Mouse (Mus musculus) Patski (cell line): ENCODE data around the gene Cygb. TPM values are rescaled to one million over a fixed set of nuclear protein-coding genes. Genes with fewer than 3 reads are reported as not detected.

Experiments used
- ATAC-seq: fragments of 100-300 bp; one replicate; pipeline ENCODE4 v1.8.0; 2021
- CTCF ChIA-PET: fragments of 350-600 bp; sonication (Branson Sonifier 250); formaldehyde crosslinking; loops from one replicate; lab custom pipeline; 2022; ENCODE audit warnings: inconsistent platforms; lab: Charles Lee
- POLR2A ChIA-PET: fragments of 350-600 bp; sonication (Branson Sonifier 250); formaldehyde crosslinking; loops from one replicate; lab custom pipeline; 2022; ENCODE audit warnings: antibody characterized with exemption, inconsistent platforms; lab: Charles Lee
- DNase-seq: peaks from one replicate; pipeline ENCODE4 v3.0.0-alpha.2; 2011; ENCODE audit warnings: low read depth, low spot score
- H3K27me3 ChIP-seq: fragments of 371-371 bp; one replicate; pipeline ENCODE4 v1.5.1; 2021
- CTCF ChIP-seq: fragments of 100-300 bp; IDR thresholded peaks from one replicate; pipeline ENCODE4 v1.5.1; 2021
- in situ Hi-C: fragments of 300-500 bp; cut with MboI; formaldehyde crosslinking; loops from 3 replicates; pipeline ENCODE4 v1.11.1; 2018; ENCODE audit warnings: low pct_unique_long_range_greater_than_20kb, mixed read lengths
- polyA plus RNA-seq: library from polyadenylated mRNA; unstranded; gene quantifications from one replicate; pipeline ENCODE4 v1.2.3, GENCODE M21; 2021

Gene Cygb
- polyA plus RNA-seq, 1 experiment from 2014 or later: 0.24 TPM

DNA sequence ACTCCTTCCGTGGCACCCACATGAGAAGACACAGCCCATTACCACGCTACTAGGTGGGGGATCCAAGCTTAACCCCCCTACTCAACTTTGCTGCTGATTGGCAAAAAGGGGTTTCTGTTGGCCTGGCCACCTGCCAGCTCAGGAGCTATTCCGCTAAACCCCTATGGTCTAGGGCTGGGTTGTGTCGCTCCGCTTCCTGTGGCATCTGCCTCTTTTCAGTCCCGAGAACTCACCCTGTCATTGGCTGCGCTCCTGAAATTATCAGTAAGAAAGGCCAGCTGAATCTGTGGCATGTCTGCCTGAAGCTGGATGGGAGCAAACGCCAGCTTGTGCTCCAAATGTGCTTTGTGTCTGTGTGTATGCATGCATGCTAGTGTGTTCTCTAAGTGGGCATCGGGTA lies 6.1 kb upstream of the Cygb start:
- DNase-seq: no peak

DNA sequence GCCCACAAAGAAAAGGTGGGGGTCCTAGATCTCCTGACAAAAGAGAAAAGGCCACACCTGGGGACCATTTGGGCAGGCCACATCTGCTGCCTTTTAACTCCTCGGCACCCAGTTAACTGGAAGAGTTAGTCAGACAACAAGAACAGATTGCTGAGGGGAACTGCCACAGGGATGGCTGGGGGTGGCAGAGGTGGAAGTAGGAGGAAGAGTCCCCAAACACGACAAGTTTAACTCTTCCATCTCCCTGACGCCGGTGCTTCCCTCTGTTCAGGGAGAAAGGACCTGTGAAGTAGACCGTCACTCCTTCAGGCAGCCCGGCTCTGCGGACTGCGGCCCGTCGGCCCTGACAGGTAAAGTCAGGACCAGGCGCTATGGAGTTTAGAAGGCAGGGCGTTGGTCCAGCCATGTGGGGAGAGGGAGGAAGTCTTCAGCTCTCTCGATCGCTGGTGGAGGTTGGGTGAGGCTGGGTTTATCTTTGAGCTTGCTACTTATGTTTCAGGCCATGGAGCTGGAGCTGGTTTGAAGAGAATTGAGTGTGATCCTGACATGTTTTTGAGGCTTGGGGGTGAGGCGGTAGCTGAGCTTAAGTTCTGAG lies 5.0 kb upstream of the Cygb start:
- ChIA-PET POLR2A (no interaction called here), CTCF (interaction anchor here (1.6 to 8.2 kb wide), 4 partner anchors 12 to 149 kb away, joined by 4 to 55 read pairs (median 9); no protein-coding TSS in a partner anchor)
- in situ Hi-C loops: no loop called here
- no peak for TF ChIP-seq CTCF
- H3K27me3 ChIP-seq: no peaks in the 10 kb centered on the region
- ATAC-seq (no peak), DNase-seq (no peak)

More for the DNA sequence above, 6.1 kb upstream of the Cygb start:
- no peak for ATAC-seq
- POLR2A ChIA-PET: no interaction called here
- in situ Hi-C loops: no loop called here
- H3K27me3 ChIP-seq: no peaks in the 10 kb centered on the region
- CTCF ChIA-PET: interaction anchor here (1.6 to 8.2 kb wide), 4 partner anchors 11 to 148 kb away, joined by 4 to 55 read pairs (median 9); no protein-coding TSS in a partner anchor
- no peak for TF ChIP-seq CTCF

DNA sequence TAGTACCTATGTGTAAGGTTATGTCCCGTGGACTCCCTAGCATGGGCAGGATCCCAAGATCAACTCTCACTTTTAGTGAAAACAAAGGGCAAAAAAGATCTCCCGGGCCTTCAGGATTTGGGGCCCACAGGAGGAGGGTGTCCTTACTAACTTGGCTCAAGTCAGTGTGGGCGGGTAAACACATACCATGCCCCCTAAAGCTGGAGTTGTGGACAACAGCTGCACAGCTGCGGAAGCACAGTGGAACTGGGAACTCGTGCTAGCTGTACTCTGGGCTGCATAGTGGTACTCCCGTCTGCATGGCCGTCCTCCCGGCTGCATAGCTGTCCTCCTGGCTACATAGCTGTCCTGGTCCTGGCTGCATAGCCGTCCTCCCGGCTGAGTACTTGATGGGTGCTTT lies 4.1 kb upstream of the Cygb start:
- H3K27me3 ChIP-seq: no peaks in the 10 kb centered on the region
- ATAC-seq: no peak
- no peak for DNase-seq
- ChIA-PET POLR2A (no interaction called here), CTCF (interaction anchor here (1.0 to 8.2 kb wide), 4 partner anchors 12 to 29 kb away, joined by 3 to 55 read pairs (median 6); no protein-coding TSS in a partner anchor)
- TF ChIP-seq CTCF: no peak
- in situ Hi-C loops: no loop called here

DNA sequence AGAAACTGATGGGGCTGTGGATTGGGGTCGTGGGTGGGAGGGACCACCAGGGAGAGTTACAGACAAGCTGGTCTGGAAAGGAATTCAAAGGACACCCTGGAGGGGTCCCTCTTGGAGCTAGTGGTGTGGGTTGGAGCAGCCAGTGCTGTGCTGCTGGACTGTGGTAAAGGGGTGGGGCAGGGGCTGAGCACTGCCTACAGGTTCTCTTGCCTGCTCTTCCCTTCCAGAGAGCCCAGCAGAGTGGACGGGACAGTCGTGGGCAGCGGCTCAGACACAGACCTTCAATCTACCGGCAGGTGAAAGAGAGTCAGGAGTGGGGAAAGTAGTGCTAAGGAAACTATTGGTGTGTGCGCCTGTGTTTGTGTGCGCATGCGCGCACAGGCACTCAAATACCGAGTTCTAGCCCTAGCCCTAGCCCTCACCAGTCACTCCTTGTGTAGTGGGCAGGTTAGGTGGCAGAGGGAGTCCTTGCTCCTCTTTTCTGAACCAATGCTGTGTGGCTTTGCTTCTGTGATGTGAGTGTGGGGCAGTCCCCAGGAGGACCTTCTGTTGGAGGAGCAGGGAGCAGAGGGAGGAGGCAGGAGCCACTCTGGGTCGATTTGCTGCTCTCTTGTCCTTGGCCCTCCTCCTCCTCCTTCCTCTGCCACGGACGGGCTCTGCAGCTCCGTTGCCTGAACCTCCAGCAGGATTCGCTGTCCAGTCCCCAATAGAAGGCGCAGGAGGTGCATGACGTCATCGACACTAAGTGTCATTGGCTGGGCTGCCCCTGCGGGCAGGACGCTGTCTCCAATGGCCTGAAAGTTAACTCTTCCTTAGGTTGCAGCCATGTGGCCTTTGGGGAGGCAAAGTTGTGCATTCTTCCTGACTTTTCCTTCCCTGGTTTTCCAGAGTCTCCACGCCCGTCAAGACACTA lies 3.5 kb upstream of the Cygb start:
- H3K27me3 ChIP-seq: no peaks in the 10 kb centered on the region
- ChIA-PET CTCF (interaction anchor here (1.0 to 8.2 kb wide), 4 partner anchors 12 to 29 kb away, joined by 3 to 55 read pairs (median 6); no protein-coding TSS in a partner anchor), POLR2A (no interaction called here)
- ATAC-seq: peak; percentile 41
- DNase-seq: peak; percentile 64
- in situ Hi-C loops: no loop called here
- TF ChIP-seq CTCF: no peak

DNA sequence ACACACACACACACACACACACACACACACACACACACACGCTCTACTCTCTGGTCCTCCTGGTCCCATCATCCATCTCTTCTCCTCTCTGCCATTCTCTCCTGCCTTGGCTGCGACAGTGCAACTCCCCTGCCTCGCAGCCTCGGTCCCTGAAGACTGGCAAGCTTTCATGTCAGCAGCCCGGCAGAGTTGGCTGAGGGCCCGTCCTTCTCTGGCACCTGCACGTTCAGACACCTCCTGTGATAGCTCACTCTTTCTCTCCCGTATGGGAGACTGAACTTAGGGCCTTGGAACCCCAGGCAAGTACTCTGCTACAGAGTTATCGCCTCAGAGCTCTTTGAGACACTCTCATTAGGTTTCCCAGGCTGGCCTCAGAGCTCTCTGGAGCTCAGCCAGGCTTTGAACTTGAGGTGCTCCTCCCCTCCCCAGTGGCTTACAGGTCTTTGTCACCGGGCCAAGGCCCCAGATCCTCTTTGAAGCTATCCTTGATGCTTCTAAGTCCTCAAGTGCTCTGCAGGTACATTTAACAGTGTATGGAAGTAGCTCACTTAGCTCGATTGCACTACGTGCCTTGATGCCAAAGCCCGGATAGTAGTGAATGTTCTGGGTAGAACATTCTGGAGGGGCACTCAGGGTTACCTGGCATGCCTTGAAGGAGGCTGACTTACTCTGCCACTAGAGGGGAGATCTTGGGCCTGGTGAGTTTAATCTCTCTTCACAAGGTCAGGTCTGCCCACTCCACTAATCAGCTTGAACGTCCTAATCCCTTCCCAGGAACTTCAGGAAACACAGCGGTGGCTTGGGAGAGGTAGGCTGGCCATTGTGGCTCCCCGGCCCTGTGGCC lies 2.5 kb upstream of the Cygb start:
- no peak for DNase-seq
- no peak for ATAC-seq
- POLR2A ChIA-PET: no interaction called here
- no peak for TF ChIP-seq CTCF
- in situ Hi-C loops: no loop called here
- no peaks in the 10 kb centered on the region for H3K27me3 ChIP-seq
- CTCF ChIA-PET: interaction anchor here (1.3 to 8.2 kb wide), 3 partner anchors 13 to 31 kb away, joined by 3 to 55 read pairs (median 6); no protein-coding TSS in a partner anchor

DNA sequence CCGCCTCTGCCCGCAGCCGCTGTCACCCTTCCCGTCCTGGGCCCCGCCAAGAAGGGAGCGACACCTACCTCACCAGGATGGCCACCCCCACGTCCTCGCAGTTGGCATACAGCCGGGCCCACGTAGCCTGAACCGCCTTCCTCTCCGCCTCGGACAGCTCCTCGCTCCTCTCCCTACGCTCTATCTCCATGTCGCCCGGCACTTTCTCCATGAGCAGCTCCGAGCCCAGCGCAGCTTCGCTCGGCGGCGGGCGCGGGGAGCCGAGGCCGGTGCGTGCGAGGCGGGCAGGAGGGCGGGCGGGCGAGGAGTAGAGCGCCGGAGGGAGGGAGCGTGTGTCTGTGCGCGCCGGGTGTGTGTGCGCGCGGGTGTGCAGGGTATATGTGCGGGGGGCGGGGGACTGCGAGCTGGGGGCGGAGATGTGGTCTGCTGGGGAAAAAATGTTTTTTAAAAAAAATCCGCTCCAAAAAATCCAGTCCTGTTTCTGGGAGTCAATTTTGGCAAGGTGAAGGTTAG lies 348 bp downstream of the Cygb start:
- DNase-seq (no peak), ATAC-seq (no peak)
- ChIA-PET POLR2A (no interaction called here), CTCF (interaction anchor here (1.1 to 8.2 kb wide), 3 partner anchors 9 to 17 kb away, joined by 3 to 55 read pairs (median 7); no protein-coding TSS in a partner anchor)
- TF ChIP-seq CTCF: no peak
- no peaks in the 10 kb centered on the region for H3K27me3 ChIP-seq
- in situ Hi-C loops: no loop called here

DNA sequence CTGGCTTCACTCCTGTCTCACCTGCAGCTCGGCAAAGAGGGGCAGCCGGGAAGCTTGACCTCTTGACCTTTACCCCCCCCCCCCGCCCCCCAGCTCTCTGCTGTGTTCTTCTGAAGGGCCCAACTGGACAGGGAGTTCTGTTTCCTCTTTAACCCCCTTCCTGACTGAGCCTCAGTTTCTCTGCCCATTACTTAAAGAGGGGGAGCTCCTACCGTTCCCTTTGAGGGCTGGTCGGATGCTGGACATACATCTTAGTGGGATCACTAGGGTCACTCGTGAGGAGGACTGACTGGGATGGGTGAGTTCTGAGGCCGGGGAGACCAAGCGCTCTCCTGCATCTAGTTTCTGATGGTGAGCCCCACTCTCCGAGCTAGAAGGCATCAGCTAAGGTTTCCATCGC lies 879 bp downstream of the Cygb start, which contains the start of gene Prcd:
Gene Prcd, plus strand, starts transcription at position 301 of the 400 bp plus-strand sequence.
- POLR2A ChIA-PET: no interaction called here
- no peak for TF ChIP-seq CTCF

DNA sequence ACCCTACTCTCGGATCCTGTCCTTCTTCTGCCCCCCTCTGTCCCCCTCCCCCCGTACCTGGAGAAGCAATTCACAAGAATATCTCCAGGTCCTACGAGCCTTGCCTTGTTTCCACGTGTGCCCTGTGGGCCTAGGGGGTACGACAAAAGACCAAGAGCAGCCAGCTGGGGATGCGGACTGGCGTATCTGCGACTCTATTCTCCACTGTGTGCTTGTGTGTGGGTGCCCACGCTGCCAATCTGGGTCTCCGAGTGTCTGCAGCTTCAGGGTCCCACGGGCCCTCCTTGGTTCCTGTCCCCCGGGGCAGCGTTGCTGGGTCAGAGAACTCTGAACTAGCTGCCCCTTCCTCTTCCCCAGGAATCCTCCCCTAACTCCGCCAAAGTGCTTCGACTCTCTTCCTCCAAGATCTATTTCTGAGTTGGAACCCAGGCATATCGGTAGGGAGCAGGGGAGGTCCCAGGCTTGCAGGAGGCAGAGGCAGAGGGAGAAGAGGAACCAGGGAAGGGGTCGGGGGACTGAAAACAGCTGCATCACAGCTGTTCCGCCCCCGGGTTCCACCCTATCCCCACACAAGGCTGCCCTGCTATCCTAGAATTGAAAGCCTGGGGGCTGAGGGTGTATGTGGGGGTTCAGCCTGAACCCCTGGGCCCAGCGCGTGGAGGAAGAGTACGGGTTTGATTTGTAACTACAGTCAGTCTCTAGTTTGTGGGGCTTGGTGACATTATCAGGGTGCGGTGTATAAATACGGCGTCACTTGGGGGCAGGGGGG lies 1.6 kb downstream of the Cygb start:
- ATAC-seq (no peak), DNase-seq (no peak)
- in situ Hi-C loops: no loop called here
- ChIA-PET CTCF (interaction anchor here (1.1 to 2.7 kb wide), 3 partner anchors 8 to 109 kb away, joined by 3 to 7 read pairs (median 3); no protein-coding TSS in a partner anchor), POLR2A (no interaction called here)
- no peaks in the 10 kb centered on the region for H3K27me3 ChIP-seq
- TF ChIP-seq CTCF: no peak

More for the DNA sequence above, 879 bp downstream of the Cygb start, which contains the start of gene Prcd:
- H3K27me3 ChIP-seq: no peaks in the 10 kb centered on the region
- DNase-seq (no peak), ATAC-seq (no peak)
- CTCF ChIA-PET: interaction anchor here (1.1 to 2.7 kb wide), 2 partner anchors 8 to 10 kb away, joined by 3 to 7 read pairs; no protein-coding TSS in a partner anchor
- in situ Hi-C loops: no loop called here

DNA sequence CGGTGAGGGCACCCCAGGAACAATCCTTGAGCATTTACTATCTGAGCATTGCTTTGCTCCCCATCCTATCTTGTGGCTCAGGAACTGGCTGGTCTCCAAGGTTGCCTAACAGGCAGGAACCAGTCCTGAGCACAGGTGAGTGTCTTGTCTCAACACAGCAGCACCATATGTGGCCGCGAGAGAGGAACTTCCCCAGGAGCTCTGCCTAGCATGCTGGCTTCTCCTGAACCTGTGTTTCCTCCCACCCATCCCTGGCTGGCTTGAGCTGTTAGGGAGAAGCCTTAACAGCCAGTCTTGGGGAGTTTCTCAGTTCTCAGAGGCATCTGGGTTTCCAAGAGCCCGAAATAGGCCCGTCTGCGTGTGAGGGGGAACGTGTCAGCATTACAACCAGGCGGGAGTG lies 2.8 kb downstream of the Cygb start:
- TF ChIP-seq CTCF: no peak
- no peak for DNase-seq
- in situ Hi-C loops: no loop called here
- POLR2A ChIA-PET: no interaction called here
- no peak for ATAC-seq
- H3K27me3 ChIP-seq: no peaks in the 10 kb centered on the region
- CTCF ChIA-PET: interaction anchor here (0.9 to 2.8 kb wide), 3 partner anchors 11 to 108 kb away, joined by 3 to 10 read pairs (median 3); no protein-coding TSS in a partner anchor
